Mouse (Mus musculus) kidney, postnatal 25 days (tissue): Measurements from ENCODE around the gene Sbf1.

Source experiments
- DNase-seq, 2 experiments: peaks; one replicate each; pipeline ENCODE4 v3.0.0; 2021; ENCODE audit warnings: mixed read lengths in 2 of 2

The Sbf1 gene

GRCm38 (mm10) chr15:89277366-89277765, 37.7 kb downstream of the Sbf1 start:
- no peak for DNase-seq

- DNase-seq, result no peak
Observed at GRCm38 (mm10) chr15:89275497-89275896, 39.6 kb downstream of the Sbf1 start.

- no peak for DNase-seq
Observed at GRCm38 (mm10) chr15:89264485-89264884, 50.6 kb downstream of the Sbf1 start.

DNA sequence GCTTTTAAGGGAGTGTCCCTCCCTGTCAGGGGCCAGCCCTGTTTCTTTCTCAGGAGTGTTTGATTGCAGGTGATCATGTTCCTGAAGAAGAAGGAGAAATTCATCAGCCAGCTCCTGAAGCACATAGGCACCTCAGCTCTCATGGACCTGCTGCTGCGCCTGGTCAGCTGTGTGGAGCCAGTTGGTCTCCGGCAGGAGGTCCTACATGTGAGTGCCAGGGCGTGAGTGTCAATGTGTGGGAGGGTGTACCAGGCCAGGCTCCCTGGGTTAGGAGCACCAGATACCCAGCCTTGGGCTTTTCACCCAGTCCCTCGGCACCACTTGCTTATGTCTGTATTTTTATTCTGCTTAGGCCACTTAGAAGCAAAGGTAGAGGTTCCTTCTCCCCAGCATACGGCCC, 56.1 kb downstream of the Sbf1 start:
- DNase-seq, result peak in 1 of 2 experiments; percentile 27

- peak in 1 of 2 experiments; percentile 27 for DNase-seq
Observed at GRCm38 (mm10) chr15:89255330-89255729, 59.8 kb downstream of the Sbf1 start.

DNA sequence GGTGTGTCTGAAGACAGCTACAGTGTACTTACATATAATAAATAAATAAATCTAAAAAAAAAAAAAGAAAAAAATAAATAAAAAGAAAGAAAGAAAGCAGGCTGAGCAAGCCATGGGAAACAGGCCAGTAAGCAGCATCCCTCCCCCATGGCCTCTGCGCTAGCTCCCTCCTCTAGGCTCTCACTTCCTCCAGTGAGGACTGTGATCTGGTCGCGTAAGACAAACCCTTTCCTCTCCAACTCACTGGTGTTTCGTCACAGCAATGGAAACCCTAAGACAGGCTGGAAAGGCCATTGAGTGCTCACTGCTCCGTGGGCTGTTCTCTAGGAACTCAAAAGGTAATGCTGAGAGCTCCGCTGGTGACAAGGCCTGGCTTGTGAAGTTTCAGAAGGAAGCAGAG, 66.0 kb downstream of the Sbf1 start:
- no peak for DNase-seq

- peak in 1 of 2 experiments; percentile 13 for DNase-seq
Observed at GRCm38 (mm10) chr15:89241025-89241424, 74.1 kb downstream of the Sbf1 start.

DNA sequence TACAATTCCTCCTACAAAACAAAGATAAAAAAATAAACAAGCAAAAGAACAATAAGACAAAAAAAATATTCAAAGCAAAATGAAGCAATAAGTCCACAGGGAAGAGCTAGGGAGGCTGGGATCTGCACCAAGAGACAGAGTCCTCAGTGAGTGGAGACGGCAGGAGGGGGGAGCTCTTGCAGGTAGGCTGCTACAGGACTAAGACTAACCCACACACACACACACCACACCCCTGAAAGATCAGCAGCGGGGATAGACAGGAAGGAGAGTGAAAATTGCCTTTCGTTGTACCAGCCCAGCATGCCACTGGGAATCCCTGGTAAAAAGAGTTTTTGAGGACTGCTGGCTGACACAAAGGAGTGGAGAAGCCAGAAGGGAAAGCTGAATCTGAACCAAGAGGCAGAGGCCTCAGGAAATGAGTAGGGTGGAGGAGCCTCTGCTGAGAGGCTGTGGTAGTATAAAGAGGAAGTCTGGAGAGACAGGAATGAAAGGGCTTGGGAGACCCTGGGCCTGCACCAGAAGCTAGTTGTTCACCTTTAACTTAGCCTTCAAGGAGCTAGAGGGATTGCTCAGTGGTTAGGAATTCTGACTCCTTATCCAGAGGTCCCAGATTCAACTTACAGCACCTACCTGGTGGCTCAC, 75.2 kb downstream of the Sbf1 start:
- no peak for DNase-seq
